Mouse (Mus musculus) mature B cell (primary cell): ENCODE data around the gene Evi5l.
"Not testable (repeated sequence)": the region's sequence is repeated elsewhere in the genome, so short reads cannot be mapped to it uniquely, and the experiment has no call there.

Experiments
- in situ Hi-C: fragments of 300-500 bp; cut with MboI; formaldehyde crosslinking; loops from 2 replicates; pipeline ENCODE4 v1.14.3; 2019

The Evi5l gene

DNA sequence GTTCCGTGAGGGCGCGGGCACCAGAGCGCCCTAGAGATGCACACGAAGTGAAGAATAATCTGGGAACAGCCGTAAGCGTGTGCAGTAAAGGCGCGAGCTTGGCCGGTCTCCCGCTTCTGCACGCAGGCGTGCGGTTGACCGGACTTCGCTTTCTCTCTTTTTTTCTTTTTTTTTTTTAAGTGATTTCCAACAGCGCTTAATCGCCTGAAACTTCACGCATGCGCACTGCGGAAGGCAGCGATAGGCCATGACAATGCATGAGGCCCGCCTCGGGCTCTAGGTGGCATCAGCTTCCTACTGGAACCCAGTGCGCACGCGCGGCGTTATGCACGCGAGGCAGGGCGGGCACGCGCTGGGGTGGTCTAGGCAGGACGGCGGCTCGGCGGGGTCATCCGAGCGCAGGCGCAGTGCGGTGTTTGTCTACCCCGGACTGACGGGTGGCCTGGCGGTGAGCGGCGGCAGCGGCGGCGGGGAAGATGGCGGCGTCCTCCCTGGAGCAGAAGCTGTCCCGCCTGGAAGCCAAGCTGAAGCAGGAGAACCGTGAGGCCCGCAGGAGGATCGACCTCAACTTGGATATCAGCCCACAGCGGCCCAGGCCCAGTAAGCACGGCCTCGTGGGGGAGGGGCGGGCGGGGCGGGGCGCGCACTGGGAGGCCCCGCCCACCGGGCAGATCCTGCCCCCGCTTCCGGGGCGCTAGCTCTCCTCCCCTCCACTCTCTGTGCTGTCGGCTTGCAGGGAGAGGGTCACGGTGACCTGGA lies 72.2 kb downstream of the Evi5l start, which contains the start of the genes Map2k7 and Gm49320:
Gene Map2k7 (plus strand): TSS at position 307 of the 759 bp plus-strand sequence.
Gene Gm49320 (plus strand): TSS at position 432 of the 759 bp plus-strand sequence.
- in situ Hi-C loops = no loop called here

DNA sequence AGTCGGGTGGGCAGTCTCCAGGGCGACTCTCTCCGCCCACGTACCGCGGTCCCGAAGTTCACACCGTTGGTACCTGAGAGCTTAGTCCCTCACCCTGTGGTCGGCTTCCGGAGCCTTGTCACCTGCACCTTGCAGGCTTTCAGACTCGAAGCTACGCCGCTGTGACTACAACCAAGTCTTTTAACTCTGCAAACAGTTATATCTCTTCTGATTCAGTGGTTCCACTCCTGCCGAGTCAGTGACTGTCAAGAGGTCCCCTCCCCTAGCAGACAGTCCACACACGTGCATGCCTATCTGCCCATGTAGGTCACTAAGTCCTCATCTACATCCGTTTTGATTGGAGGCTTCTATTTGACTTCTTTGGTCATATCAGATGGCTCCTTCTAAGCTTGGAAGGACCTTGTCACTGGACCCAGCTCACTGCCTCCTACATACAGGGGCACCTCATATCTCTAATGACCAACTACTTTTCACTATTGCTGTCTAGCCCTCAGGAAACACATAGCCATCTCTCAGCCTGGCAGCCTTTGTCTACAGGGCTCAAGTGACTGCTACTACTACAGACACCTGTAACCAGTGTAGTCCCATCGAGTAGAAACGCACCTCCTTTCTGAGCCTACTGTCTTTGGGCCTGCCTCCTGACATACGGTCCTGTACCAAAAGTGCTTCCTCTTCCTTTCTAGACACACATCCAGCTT lies 73.0 kb downstream of the Evi5l start:
- in situ Hi-C loops = no loop called here

DNA sequence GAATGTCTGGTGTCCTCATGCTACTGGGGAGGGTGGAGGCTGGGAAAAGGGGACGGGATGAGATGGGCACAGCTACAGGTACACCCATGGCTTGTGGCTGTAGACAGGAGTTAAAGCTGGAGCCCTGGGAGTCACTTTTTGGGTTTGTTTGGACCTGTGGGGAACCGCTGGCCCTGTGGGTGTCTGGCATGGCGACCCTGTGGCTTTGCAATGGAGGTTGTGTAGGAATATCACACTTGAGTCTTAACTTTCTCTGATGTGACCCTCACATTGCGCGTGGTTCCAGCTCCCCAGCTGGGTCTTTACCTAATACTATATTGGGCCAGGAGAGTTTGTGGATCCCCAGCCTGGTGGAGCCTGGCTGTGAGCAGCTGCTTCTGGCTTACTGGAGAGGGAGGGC lies 78.7 kb downstream of the Evi5l start:
- in situ Hi-C loops = no loop called here

DNA sequence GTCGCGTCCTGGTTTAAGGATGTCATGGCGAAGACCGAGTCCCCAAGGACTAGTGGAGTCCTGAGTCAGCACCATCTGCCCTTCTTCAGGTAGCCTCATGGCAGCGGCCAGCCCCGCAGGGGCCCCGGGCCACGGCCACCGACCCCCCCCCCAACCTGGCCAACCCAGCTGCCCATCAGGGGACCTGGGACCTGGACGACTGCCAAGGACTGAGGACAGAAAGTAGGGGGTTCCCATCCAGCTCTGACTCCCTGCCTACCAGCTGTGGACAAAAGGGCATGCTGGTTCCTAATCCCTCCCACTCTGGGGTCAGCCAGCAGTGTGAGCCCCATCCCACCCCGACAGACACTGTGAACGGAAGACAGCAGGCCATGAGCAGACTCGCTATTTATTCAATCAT lies 79.4 kb downstream of the Evi5l start:
- in situ Hi-C loops = no loop called here

DNA sequence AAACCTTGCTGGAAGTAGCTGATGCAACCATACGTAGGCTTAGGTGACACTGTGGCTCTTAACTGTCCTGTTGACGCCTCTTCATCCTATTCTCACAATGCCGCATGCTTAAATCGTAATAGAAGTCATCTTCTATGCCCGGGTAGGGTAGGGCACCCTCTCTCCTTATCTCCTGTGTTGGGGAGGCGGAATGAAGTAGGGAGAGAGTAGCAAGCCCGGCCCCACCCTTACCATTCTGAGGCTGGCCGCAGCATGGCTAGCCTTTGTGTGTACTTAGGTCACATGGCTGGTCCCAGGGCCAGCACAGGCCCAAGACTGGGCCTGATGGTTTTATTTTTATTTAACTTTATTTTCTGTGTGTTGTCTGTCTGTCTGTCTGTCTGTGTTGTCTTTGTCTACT lies 80.9 kb downstream of the Evi5l start:
- in situ Hi-C loops = no loop called here

DNA sequence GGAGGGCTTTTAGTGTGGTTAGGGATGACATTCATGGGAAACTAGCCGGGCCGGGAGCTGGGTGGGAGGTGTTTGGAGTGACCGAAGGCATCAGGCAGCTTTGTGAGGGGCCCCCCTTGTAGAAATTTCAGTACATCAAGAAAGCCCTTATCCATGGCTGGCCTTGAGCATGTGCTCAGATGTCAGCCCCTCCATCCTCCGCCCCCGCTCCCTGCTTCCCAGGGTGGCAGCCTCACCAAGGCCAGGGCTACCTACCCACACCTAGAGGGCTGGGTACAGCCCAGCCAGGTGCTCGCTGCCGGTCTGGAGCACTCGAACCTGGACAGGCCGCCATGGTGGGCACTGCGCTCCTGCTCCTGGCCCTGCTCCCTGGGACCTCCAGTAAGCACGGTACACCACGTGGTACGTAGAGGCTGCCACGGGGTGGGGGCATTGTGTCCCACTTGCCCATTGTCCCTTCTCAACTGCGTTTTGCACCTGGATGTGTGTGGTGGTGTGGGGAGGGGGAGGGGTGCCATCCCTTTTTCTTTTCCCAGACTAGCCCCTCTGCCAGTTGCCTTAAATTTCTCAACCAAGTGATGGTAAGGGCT lies 81.7 kb downstream of the Evi5l start, which contains the start of gene Tgfbr3l:
Gene Tgfbr3l (plus strand): TSS at position 264 of the 590 bp plus-strand sequence.
- in situ Hi-C loops = no loop called here

DNA sequence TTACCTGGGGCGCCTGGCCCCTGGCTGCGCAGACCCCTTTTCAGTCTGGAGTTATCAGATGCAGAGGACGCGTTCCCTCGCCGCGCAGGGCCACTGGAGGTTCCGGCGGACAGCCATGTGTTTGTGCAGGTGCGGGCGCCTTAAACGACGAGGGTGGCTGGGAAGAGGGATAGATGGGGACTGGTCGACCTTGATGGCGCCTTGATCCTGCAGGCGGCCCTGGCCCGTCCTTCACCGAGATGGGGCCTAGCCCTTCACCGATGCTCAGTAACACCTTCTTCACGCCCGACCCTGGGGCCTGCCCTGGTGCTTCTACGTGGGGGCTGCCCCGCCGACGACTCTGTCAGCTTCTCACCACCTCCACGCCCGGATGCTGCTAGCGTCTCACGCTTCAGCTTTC lies 82.8 kb downstream of the Evi5l start:
- in situ Hi-C loops = no loop called here

DNA sequence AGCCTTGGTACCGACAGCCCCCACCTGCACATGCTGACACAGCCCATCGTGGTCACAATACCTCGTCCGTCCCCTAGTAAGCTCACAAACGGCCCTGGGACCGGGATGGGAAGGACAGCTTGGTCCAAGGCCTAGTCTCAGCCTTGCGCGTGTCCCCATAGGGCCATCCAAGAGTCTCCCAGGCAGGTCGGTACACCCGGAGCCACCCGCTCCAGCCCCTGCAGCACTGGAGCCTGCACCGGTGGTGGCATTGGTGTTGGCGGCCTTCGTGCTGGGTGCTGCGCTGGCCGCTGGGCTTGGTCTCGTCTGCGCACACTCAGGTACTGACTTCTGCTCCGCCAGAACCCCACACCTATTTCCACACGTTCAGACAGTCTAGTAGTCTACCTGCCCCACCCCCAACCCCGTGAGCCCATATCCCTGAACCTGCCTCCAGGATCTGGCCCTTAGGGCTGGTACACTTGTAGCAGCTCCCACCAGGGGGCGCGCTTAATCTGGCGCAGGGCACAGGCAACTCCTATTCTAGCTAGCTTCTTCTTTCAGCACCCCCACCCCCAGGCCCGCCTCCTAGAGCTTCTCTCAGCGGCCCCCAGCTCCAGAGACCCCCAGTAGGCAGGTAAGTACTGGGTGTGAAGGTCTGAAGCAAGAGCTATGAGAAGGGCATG lies 84.1 kb downstream of the Evi5l start:
- in situ Hi-C loops = no loop called here

DNA sequence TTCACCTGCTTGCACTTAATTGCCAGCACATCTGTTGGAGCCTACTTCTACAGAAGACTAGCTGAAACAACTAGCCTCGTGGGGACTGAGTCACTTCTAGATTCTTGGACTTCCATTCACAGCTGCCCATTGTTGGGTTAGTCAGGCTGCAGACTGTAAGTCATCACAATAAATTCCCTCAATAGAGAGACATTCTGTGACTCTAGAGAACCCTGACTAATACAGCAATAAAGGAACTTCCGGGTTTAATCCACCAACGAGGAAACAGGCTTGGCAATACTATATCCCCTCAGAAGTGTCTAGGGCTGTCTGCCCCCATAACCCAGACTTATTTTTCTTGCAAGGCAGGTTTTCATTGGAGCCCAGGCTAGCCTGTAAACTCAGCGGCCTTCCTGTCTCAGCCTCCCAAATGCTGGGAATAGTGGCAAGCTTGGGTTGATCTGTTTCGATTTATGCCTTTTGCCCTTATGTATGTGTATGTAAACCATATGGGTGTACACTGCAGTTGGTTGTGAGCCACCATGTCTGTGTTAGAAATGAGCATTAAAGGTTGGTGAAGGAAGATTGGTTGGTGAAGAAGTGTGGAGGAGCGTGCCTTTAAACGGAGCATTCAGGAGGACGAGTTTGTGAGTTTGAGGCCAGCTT lies 85.9 kb downstream of the Evi5l start:
- in situ Hi-C loops = no loop called here

DNA sequence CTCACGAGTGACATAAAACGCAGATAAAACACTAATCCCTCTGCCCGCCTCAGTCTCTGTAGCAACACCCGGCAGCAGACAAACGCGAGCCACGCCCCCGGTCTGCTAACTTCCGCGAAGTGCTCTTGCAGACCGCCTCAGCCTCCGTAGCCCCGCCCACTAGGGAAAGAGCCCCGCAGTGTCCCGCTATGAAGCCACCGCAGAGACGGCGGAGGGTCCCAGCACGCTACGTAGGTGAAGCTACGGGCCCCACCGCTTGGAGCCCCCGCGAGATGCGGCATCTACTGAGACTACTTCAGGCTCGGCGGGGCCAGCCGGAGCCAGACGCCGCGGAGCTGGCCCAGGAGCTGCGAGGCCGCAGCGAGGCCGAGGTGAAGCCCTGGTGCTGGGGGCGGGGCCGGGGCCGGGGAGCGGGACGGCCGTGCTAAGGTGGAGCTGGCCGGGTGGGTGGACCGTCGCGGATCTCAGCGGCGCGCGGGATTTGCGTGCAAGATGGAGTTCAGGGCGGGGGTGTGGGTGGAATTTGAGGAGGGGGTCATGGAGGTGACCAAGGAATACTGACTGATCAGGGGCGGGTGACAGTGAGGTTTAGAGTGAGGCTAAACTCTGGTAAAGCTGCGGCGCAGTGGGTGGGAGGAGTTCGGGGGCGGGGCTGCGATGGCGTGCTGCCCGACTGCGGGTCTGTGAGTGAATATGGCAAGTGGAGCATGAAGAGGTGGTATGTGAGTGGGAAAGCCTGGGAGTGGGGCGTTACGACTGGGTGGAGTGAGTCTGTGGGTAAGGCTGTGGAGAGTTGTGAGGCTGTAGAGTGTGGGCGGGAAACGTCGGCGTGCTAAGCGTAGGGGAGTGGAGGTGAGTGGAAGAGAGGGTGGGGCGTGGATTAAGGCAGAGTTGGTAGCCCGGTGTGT lies 86.8 kb downstream of the Evi5l start, which contains the start of gene Snapc2:
Gene Snapc2 (plus strand): TSS at position 147 of the 908 bp plus-strand sequence.
- in situ Hi-C loops = no loop called here

DNA sequence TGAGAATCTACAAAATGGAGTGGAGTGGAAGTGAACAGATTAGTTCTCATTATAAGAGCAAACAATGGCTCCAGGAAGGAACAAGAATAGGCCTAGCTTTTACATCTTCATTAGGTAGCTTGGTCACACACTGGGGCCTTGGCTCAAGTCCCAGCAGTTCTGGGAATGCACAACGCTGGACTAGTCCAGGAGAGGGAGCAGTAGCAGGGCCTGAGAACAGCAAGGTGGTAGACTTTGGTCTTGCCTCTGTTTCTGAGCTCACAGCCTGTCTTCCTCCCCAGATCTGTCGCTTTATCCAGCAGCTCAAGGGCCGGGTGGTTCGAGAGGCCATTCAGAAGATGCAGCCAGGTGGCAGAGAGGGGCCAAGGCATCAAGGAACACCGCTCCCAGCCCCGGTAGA lies 87.6 kb downstream of the Evi5l start:
- in situ Hi-C loops = no loop called here

DNA sequence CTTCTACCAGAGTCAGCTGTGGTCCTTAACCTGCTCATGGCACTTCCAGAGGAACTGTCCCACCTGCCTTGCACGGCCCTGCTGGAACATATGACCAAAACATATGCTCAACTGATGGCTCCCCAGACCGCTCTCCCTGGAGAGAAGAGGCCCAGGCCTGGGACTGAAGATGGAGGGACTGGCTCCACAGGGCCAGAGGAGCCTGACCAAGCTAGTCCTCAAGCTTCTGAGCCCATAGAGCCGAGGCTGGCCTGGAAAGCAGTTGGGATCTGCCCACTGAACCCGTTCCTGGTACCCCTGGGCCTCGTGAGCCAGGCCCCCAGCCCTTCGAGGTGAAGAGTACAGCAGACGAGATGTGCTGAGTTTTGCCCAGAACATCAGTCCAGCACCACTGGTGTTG lies 89.1 kb downstream of the Evi5l start:
- in situ Hi-C loops = not testable (repeated sequence)

DNA sequence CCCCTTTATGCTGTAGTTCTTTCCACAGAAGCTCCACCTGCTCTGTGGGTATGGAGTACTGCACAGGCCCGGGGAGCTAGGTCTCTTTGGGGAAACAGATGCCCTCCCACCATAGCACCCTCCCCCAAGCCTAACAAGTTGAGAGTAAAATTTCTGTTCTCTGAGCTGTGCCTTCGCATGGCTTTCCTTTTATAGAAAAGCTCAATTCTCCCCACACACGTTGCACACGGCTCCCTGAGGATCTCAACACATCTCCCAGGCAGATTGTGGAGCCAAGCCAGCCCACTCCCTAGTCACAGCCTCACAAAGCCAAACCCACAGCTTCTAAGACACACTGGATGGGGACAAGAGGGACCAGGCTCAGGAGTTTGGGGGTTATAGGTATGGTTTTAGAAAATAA lies 90.5 kb downstream of the Evi5l start:
- in situ Hi-C loops = no loop called here

DNA sequence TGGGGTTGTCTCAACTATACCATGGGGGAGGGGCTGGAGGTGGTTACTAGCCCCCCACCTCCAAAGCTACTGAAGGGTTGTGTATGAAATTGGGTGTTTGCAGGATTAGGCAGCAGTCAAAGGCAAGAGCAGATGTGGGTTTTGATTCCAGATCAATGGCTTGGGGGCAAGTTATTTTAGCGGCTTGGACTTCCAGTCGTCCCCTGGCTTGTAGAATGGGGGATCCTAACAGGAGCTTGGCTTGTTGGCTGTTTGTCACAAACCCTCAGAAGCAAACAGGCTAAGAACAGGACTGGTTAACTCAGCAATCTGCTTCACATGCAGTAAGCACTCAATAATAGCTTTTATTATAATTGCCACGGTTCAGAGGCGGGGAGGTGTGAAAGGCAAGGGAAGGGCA lies 91.0 kb downstream of the Evi5l start:
- in situ Hi-C loops = no loop called here

DNA sequence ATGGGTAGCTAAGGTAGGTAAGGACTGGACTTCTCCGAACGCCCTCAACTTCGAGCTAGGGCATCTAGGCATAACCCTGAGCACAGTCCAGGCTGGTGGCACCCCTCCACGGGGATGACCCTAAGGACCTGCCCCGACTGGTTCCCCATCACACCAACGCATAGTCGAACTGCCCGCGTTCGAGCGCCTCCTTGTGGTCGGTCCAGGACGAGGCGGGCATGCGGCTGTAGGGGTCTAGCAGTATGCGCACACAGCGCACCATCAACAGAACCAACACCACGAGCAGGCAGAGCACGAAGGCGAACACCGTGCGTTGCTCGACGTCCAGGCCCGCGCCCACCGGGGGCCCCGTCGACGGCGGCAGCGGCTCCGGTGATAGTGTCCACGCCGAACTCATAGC lies 91.9 kb downstream of the Evi5l start:
- in situ Hi-C loops = no loop called here

DNA sequence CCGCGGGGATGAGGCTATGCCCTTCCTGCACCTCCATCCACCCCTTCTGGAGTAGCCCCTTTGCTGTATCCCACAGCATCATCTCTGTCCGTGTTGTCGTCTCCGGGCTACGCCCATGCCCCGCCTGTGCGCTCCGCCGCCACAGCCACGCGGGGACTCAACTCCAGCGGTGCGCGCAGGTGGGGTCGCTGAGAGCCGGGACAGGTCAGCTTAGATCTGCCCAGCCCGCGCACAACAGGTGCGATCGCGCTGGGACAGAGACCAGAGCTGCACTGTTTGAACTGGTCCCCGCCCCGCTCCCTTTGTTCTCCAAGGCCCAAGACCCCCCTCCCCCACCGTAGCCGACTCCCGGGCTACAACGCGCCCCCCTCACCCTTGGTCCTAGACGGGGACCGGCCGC lies 92.3 kb downstream of the Evi5l start:
- in situ Hi-C loops = no loop called here

DNA sequence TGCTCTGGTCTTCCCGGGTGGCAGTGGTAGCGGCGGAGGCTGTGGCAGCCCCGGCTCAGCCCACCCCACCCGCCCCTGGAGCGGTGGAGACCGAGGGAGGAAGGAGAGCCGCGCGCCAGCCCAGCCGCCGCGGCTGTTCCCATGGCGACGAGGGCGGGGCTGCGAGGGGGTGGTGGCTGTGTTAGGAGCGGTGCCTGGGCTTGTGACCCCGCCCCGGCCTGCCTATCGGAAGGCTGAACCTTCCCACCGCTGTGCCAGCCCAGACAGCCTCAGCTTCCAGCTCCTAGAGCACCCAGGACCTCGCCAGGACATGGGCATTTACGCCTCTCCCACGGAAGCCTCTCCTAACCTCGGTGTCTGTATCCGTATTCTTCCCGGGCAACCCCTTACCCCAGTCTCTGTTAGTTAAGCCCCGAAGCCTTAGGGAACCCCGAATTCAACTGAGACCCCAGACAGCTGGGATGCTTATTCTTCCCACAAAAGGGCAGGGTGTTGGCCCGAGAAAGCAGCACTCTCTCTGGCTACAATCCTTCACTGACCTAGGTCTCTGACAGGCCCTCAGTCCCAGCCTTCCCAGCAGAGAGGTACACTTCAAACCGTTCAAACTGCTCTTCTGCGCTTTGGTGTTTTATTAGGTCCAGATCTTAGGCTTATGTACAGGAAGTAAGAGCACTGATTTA lies 92.9 kb downstream of the Evi5l start, which contains the start of gene Ctxn1:
Gene Ctxn1 (minus strand): TSS at position 150 of the 680 bp plus-strand sequence.
- in situ Hi-C loops = no loop called here

DNA sequence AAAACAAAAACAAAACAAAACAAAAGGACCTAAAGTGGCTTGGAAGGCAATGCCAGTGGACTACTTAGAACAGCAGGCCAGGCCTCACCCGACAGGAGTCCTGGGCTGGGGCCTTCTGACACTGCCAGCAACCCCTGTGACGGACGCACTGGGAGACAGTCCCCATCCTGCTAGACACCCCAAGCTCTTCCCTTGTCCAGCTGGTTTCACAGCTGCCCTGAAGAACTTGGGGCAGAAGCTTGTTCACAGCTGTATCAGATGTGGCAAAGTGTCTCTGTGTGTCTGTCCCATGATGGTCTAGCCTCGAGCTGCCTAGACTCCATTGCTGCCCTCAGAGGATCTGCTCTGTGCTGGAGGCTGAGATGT lies 93.4 kb downstream of the Evi5l start:
- in situ Hi-C loops = no loop called here
